Mouse (Mus musculus) ES-E14 (cell line): ENCODE measurements around the gene Ppard. TPM values are rescaled to one million over a fixed set of nuclear protein-coding genes. Genes with fewer than 3 reads are reported as not detected.

Experiments used
- DNase-seq: peaks from one replicate; pipeline ENCODE4 v3.0.0-alpha.2; 2013; ENCODE audit warnings: low read depth, low spot score
- H3K27ac ChIP-seq: 2 replicates; pipeline ENCODE4 v1.5.1; 2012; ENCODE audit warnings: low read depth, mild to moderate bottlenecking, low read length, moderate library complexity, mixed read lengths; ENCODE audit not compliant: poor library complexity, insufficient read depth, severe bottlenecking
- H3K36me3 ChIP-seq: 2 replicates; pipeline ENCODE4 v1.6.1; 2012; ENCODE audit warnings: mild to moderate bottlenecking, low read length, moderate library complexity, mixed read lengths; ENCODE audit not compliant: control insufficient read depth, poor library complexity, insufficient read depth, severe bottlenecking
- H3K4me1 ChIP-seq, 2 experiments: fragments of 150-350 bp in 1 of 2; sonication (generic) in 1 of 2; 2 replicates each; pipeline ENCODE4 v1.6.1; 2012; ENCODE audit warnings: low read length in 2 of 2, mild to moderate bottlenecking in 1 of 2, mixed read lengths in 1 of 2; ENCODE audit not compliant: control insufficient read depth in 2 of 2, insufficient read depth in 2 of 2, poor library complexity in 1 of 2
- H3K4me3 ChIP-seq, 2 experiments: fragments of 150-350 bp in 1 of 2; sonication (generic) in 1 of 2; 2 replicates each; pipeline ENCODE4 v1.5.1; 2012; ENCODE audit warnings: low read length in 2 of 2, low read depth in 1 of 2, mild to moderate bottlenecking in 1 of 2, mixed read lengths in 1 of 2; ENCODE audit not compliant: insufficient read depth in 1 of 2, poor library complexity in 1 of 2, severe bottlenecking in 1 of 2
- H3K9ac ChIP-seq: 2 replicates; pipeline ENCODE4 v1.6.1; 2012; ENCODE audit warnings: low read depth, mild to moderate bottlenecking, low read length, mixed read lengths; ENCODE audit not compliant: poor library complexity, insufficient read depth, severe bottlenecking
- H3K9me3 ChIP-seq: fragments of 150-350 bp; sonication (generic); 2 replicates; pipeline ENCODE4 v1.6.1; 2012; ENCODE audit warnings: low read depth, mild to moderate bottlenecking, low read length; ENCODE audit not compliant: control insufficient read depth, insufficient read depth
- CHD2 ChIP-seq: IDR thresholded peaks from 2 replicates; pipeline ENCODE4 v1.6.1; 2014; ENCODE audit warnings: mild to moderate bottlenecking, low read depth, low read length, inconsistent platforms
- HCFC1 ChIP-seq: IDR thresholded peaks from 2 replicates; pipeline ENCODE4 v1.6.1; 2012; ENCODE audit warnings: low read length, inconsistent platforms, borderline replicate concordance; ENCODE audit not compliant: insufficient read depth
- MAFK ChIP-seq: IDR thresholded peaks from 2 replicates; pipeline ENCODE4 v1.6.1; 2014; ENCODE audit warnings: mild to moderate bottlenecking, low read depth, low read length, inconsistent platforms; ENCODE audit not compliant: insufficient read depth
- ZC3H11A ChIP-seq: IDR thresholded peaks from 2 replicates; pipeline ENCODE4 v1.6.1; 2012; ENCODE audit warnings: low read depth, mild to moderate bottlenecking, inconsistent platforms, low read length, borderline replicate concordance
- ZNF384 ChIP-seq: IDR thresholded peaks from 2 replicates; pipeline ENCODE4 v1.6.1; 2012; ENCODE audit warnings: low read depth, low read length, inconsistent platforms
- in situ Hi-C, 2 experiments: fragments of 600-800 bp; cut with MboI; formaldehyde crosslinking; loops; one replicate each; pipeline ENCODE4 v1.15.1; 2025; ENCODE audit warnings: low sequenced_read_pairs in 2 of 2, inconsistent platforms in 1 of 2; ENCODE audit not compliant: unreplicated experiment in 2 of 2
- total RNA-seq: library from RNA; depleted of rRNA; stranded (reverse); fragments of 300-350 nt; gene quantifications from 2 replicates; pipeline ENCODE4 v1.2.3, GENCODE M21; 2012

Gene Ppard
- total RNA-seq, 1 experiment: 6.7 TPM

GRCm38 (mm10) chr17:28311366-28312132 lies 79.0 kb downstream of the Ppard start:
- H3K9me3 ChIP-seq: no peaks in the 10 kb centered on the region
- no peak overlapping the region for H3K9ac ChIP-seq
- no peak for TF ChIP-seq ZNF384
- H3K27ac ChIP-seq: no peak overlapping the region
- peaks cover 6% of the 10 kb centered on the region; the same call in 1 of the 2 replicates for H3K36me3 ChIP-seq
- in situ Hi-C loops: no loop called here
- H3K4me3 ChIP-seq: no peak overlapping the region
- H3K4me1 ChIP-seq: peaks cover 2 to 7% of the 10 kb centered on the region in 2 experiments; a peak in 2 of 4 replicates
- no peak for DNase-seq

GRCm38 (mm10) chr17:28312232-28313211 lies 80.0 kb downstream of the Ppard start:
- Histone ChIP-seq H3K4me1 (peaks cover 2 to 10% of the 10 kb centered on the region in 2 experiments; a peak in 2 of 4 replicates), H3K36me3 (peaks cover 13% of the 10 kb centered on the region; the same call in 1 of the 2 replicates), H3K9me3 (no peaks in the 10 kb centered on the region), H3K27ac (no peak overlapping the region), H3K4me3 (peak overlapping the region; percentile 57 to 95), H3K9ac (peak overlapping the region; percentile 40; the same call in 1 of the 2 replicates)
- TF ChIP-seq CHD2 (no peak), ZC3H11A (no peak), ZNF384 (no peak), HCFC1 (no peak), MAFK (no peak)
- in situ Hi-C loops: no loop called here
- no peak for DNase-seq

GRCm38 (mm10) chr17:28313212-28313879 lies 80.8 kb downstream of the Ppard start, which contains the start of gene Fance:
Gene Fance (plus strand): TSS chr17:28313519.
- TF ChIP-seq ZNF384: no peak
- no peak for TF ChIP-seq MAFK
- no peak for TF ChIP-seq ZC3H11A
- no peak for TF ChIP-seq HCFC1
- TF ChIP-seq CHD2: no peak
- in situ Hi-C loops: no loop called here
- H3K36me3 ChIP-seq: peaks cover 19% of the 10 kb centered on the region
- peak; percentile 100 for DNase-seq
- peak within 1 kb of the TSS; percentile 99 for H3K9ac ChIP-seq
- no peaks in the 10 kb centered on the region for H3K9me3 ChIP-seq
- H3K27ac ChIP-seq: peak within 1 kb of the TSS; percentile 67; the same call in 1 of the 2 replicates
- peak within 1 kb of the TSS; percentile 95 to 99 for H3K4me3 ChIP-seq
- peaks cover 2 to 10% of the 10 kb centered on the region in 2 experiments; a peak in 2 of 4 replicates for H3K4me1 ChIP-seq

- Histone ChIP-seq H3K4me1 (peaks cover 2 to 10% of the 10 kb centered on the region in 2 experiments; a peak in 2 of 4 replicates), H3K27ac (no peak overlapping the region; the same call in 1 of the 2 replicates), H3K36me3 (peaks cover 22% of the 10 kb centered on the region), H3K9ac (peak overlapping the region; percentile 99), H3K9me3 (no peaks in the 10 kb centered on the region), H3K4me3 (peak overlapping the region; percentile 95 to 99)
- in situ Hi-C loops: no loop called here
- no peak for TF ChIP-seq ZC3H11A
- DNase-seq: no peak
Measured at GRCm38 (mm10) chr17:28313880-28314225, 81.4 kb downstream of the Ppard start.
